In the genomic region with DNA sequence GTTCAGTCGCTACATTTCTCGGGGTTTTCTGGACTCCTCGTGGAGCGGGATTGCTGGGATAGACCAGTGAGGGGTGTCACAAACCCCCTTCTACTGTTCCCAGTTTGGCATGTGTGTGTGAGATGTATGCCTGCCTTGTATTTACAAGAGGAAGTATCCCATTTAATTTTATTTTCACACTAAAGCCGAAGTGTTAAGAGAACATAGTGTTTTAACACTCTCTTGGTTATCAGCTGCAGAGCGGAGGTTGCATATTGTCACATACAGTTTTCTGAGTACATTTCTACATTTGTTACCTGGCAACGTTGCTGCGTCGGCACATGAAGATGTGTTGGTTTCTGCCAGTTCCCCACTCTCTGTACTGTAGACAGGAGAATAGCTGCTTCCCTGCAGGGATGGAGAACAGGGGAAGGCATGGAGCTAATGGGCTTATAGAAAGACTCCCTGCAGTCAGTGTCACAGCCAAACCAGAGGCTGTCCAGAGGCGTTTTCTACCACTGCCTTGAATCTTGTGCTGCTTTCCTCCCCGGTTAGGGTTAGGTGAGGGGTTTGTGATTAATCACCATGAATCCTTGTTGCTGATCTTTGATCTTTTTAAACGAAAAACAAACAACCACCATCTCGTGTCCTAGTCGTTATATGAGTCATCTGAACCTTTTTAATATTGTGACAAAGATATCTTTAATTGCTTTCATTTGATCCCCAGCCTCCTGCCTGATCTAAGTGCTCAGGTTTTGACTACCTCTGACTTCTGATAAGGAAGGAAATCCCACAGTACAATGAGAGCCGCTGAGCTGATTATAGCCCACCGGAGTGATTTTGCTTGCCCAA, we compare ENCODE assay signal across 13 mouse cellular contexts.
A peak's percentile ranks its signal among the peaks of the same experiment; 100 is the strongest.
DNase-seq lines count a peak whose midpoint lies in the region; ATAC-seq and TF ChIP-seq lines count a peak whose summit lies in the region.
"Had no signal": no experiment of that assay in that cellular context is flagged by ENCODE, and none has a peak within 500 bp of the region (broad histone marks: within the 10 kb centered on the region; RNA-seq: fewer than 3 reads in every experiment).

No protein-coding gene starts in this region.

- no peak overlapping the region for H3K4me2 ChIP-seq in forebrain, postnatal 0 days (ENCODE audit: low read depth)
- H3K4me2 ChIP-seq: heart, embryonic 15.5 days had no signal

- no peak overlapping the region for H3K4me3 ChIP-seq in forebrain, postnatal 0 days (ENCODE audit: low read depth, low read length)
- H3K4me3 ChIP-seq: heart, embryonic 15.5 days had no signal

- H3K4me1 ChIP-seq in forebrain, postnatal 0 days (ENCODE audit: insufficient read depth), result peaks cover 15% of the 10 kb centered on the region

- 46% methylated on average over 16 of the region's 16 CpGs for WGBS in forebrain, postnatal 0 days

- H3K36me3 ChIP-seq in forebrain, postnatal 0 days (ENCODE audit: insufficient read depth), result no peaks in the 10 kb centered on the region
- H3K36me3 ChIP-seq: heart, embryonic 15.5 days had no signal

- H3K9me3 ChIP-seq in forebrain, postnatal 0 days (ENCODE audit: low read length), result no peaks in the 10 kb centered on the region
- H3K9me3 ChIP-seq: G1E; heart, embryonic 15.5 days had no signal

- no peaks in the 10 kb centered on the region for H3K27me3 ChIP-seq in forebrain, postnatal 0 days (ENCODE audit: insufficient read depth, low read length)
- H3K27me3 ChIP-seq: heart, embryonic 15.5 days had no signal

- peak; percentile 66 for ATAC-seq in forebrain, postnatal 0 days

- peak; percentile 68 for DNase-seq in left cerebral cortex, adult 11 months (ENCODE audit: low spot score)
- no peak for DNase-seq in left cerebral cortex, postnatal 4 days
- peak; percentile 56 for DNase-seq in forebrain, postnatal 0 days
- DNase-seq in layer of hippocampus, adult 18-20 months (ENCODE audit: low spot score in 2 of 2), result peak; percentile 54 to 87
- DNase-seq in right cerebral cortex, postnatal 10 days (ENCODE audit: low spot score in 2 of 2), result peak; percentile 71 to 85
- no peak for DNase-seq in spleen, postnatal 36 days (ENCODE audit: low spot score in 2 of 2)
- no peak for DNase-seq in gastrocnemius, postnatal 25 days
- DNase-seq: cerebellum, adult 11-12 months; kidney, adult 18-20 months; lung, postnatal 36 days; thymus, postnatal 36 days had no signal

- intact Hi-C loops in left cerebral cortex, postnatal 4 days (cut with DNase I), result no loop called here

- no peak overlapping the region for H3K9ac ChIP-seq in forebrain, postnatal 0 days
- H3K9ac ChIP-seq: heart, embryonic 15.5 days had no signal

- no peak for TF ChIP-seq CTCF in forebrain, postnatal 0 days (IDR thresholded peaks at IDR 0.05; ENCODE audit: low read depth)

- peak overlapping the region; percentile 46; the same call in 1 of the 2 replicates for H3K27ac ChIP-seq in forebrain, postnatal 0 days (ENCODE audit: low read depth, low read length)

Comparison
In these comparisons a context has a peak if more than half of its experiments do, and no peak if none do; other contexts are left out.
1. DNase-seq: peak in left cerebral cortex, adult 11 months (single experiment), forebrain, postnatal 0 days (single experiment), layer of hippocampus, adult 18-20 months (2 of 2) and right cerebral cortex, postnatal 10 days (2 of 2); none in left cerebral cortex, postnatal 4 days (single experiment), spleen, postnatal 36 days (0 of 2) and gastrocnemius, postnatal 25 days (single experiment).